Mouse (Mus musculus) erythroblast, embryonic 14.5 days (primary cell): ENCODE results near the gene Camk2d.

Source experiments
- GATA1 ChIP-seq: IDR thresholded peaks from 2 replicates; pipeline ENCODE4 v1.6.1; 2012; ENCODE audit warnings: low read length, inconsistent platforms, mixed read lengths
- TAL1 ChIP-seq: IDR thresholded peaks from 3 replicates; pipeline ENCODE4 v1.6.1; 2012; ENCODE audit warnings: low read length, inconsistent platforms, mixed read lengths

DNA sequence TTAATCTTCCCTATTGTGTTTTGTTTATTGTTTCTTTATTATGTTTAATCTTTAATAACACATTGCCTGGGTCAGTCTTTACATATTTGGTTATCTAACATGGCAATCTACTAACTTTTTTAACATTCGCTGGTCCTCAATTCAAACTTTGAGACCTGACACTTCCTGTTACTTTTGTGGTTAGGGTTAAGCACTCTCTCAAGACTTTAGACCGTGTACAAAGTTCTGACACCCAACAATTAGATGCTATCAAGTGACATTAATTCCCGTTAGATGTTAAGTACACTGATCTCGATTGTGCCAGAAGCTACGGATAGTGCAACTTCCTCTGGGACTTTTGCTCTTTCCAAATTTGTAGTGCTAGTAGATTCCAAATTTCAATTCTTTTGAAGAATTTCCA is 23.2 kb upstream of the Camk2d start:
- TF ChIP-seq GATA1: no peak
- TF ChIP-seq TAL1: no peak
